Comparison of ENCODE assay signal across 22 mouse cellular contexts in genomic region chr14:54384396-54384795, GRCm38 (mm10). TPM values are rescaled to one million over a fixed set of nuclear protein-coding genes. Genes with fewer than 3 reads are reported as not detected.
DNase-seq lines count a peak whose midpoint lies in the region; ATAC-seq and TF ChIP-seq lines count a peak whose summit lies in the region.
"Had no signal": no experiment of that assay in that cellular context is flagged by ENCODE, and none has a peak within 500 bp of the region (broad histone marks: within the 10 kb centered on the region; RNA-seq: fewer than 3 reads in every experiment).

No protein-coding gene starts in this region.

- no peak for DNase-seq in kidney, adult 2 months
- DNase-seq in MEL (ENCODE audit: low read depth, low spot score), result no peak
- DNase-seq in forebrain, embryonic 14.5 days (ENCODE audit: low spot score), result no peak
- DNase-seq in layer of hippocampus, adult 9-11 months, result no peak
- DNase-seq in heart, postnatal 10 days, result no peak
- DNase-seq: adrenal gland, postnatal 14 days; cerebellum, adult 11-12 months; cerebellum, adult 9-11 months; gastrocnemius, postnatal 25 days; heart, adult 18-20 months; heart, postnatal 4 days; kidney, adult 18-20 months; kidney, postnatal 4 days had no signal

- no peak for TF ChIP-seq RAD21 in MEL (IDR thresholded peaks at IDR 0.05; ENCODE audit: low read depth, low read length)

- TF ChIP-seq POLR2A in kidney, adult 2 months (IDR thresholded peaks at IDR 0.05; ENCODE audit: low read depth, low read length), result no peak
- TF ChIP-seq POLR2A in MEL (IDR thresholded peaks at IDR 0.05; ENCODE audit: control insufficient read depth in 1 of 2, insufficient read depth in 1 of 2, low read depth in 1 of 2, low read length in 2 of 2, poor library complexity in 1 of 2), result no peak

- no peaks in the 10 kb centered on the region for H3K36me3 ChIP-seq in kidney, adult 2 months (ENCODE audit: control insufficient read depth, insufficient read depth, low read length)
- H3K36me3 ChIP-seq in kidney, embryonic 14.5 days (ENCODE audit: control insufficient read depth, insufficient read depth, low read length), result no peaks in the 10 kb centered on the region
- peaks cover 0 to 2% of the 10 kb centered on the region in 2 experiments; a peak in 1 of 4 replicates for H3K36me3 ChIP-seq in MEL (ENCODE audit: control insufficient read depth in 1 of 2, insufficient read depth in 2 of 2, low read length in 2 of 2)
- H3K36me3 ChIP-seq in forebrain, embryonic 14.5 days (ENCODE audit: control insufficient read depth, insufficient read depth, low read length), result no peaks in the 10 kb centered on the region
- H3K36me3 ChIP-seq: forebrain, embryonic 12.5 days; hindbrain, embryonic 13.5 days; lung, embryonic 15.5 days; midbrain, embryonic 12.5 days had no signal

- H3K4me3 ChIP-seq in kidney, adult 2 months (ENCODE audit: insufficient read depth, low read depth, low read length), result no peak overlapping the region
- H3K4me3 ChIP-seq in kidney, embryonic 14.5 days (ENCODE audit: low read length), result no peak overlapping the region
- H3K4me3 ChIP-seq in MEL (ENCODE audit: control insufficient read depth in 1 of 2, insufficient read depth in 1 of 2, low read depth in 2 of 2, low read length in 2 of 2), result no peak overlapping the region
- H3K4me3 ChIP-seq in forebrain, embryonic 14.5 days (ENCODE audit: low read depth, low read length), result no peak overlapping the region
- H3K4me3 ChIP-seq: erythroblast, embryonic 14.5 days; forebrain, embryonic 12.5 days; hindbrain, embryonic 13.5 days; lung, embryonic 15.5 days; midbrain, embryonic 12.5 days had no signal

- no peak overlapping the region for H3K4me2 ChIP-seq in kidney, embryonic 14.5 days (replicated peaks; ENCODE audit: low read depth, low read length)
- no peak overlapping the region for H3K4me2 ChIP-seq in forebrain, embryonic 14.5 days (ENCODE audit: low read length)
- H3K4me2 ChIP-seq: forebrain, embryonic 12.5 days; heart, embryonic 11.5 days; hindbrain, embryonic 13.5 days; lung, embryonic 15.5 days; midbrain, embryonic 12.5 days had no signal

- H3K27ac ChIP-seq in kidney, adult 2 months (ENCODE audit: insufficient read depth, low read depth, low read length), result peak overlapping the region; percentile 55
- no peak overlapping the region for H3K27ac ChIP-seq in kidney, embryonic 14.5 days (ENCODE audit: low read depth, low read length)
- H3K27ac ChIP-seq in MEL (ENCODE audit: control insufficient read depth, low read depth, low read length), result no peak overlapping the region
- no peak overlapping the region for H3K27ac ChIP-seq in forebrain, embryonic 14.5 days (ENCODE audit: low read depth, low read length)
- H3K27ac ChIP-seq: forebrain, embryonic 12.5 days; hindbrain, embryonic 13.5 days; lung, embryonic 15.5 days; midbrain, embryonic 12.5 days had no signal

- no peaks in the 10 kb centered on the region for H3K9me3 ChIP-seq in kidney, embryonic 14.5 days (ENCODE audit: control insufficient read depth, low read length)
- H3K9me3 ChIP-seq in MEL (replicated peaks; ENCODE audit: insufficient read depth, low read length), result no peaks in the 10 kb centered on the region
- H3K9me3 ChIP-seq in forebrain, embryonic 14.5 days (replicated peaks; ENCODE audit: control insufficient read depth, low read length), result no peaks in the 10 kb centered on the region
- H3K9me3 ChIP-seq: forebrain, embryonic 12.5 days; hindbrain, embryonic 13.5 days; lung, embryonic 15.5 days; midbrain, embryonic 12.5 days had no signal

- ATAC-seq in kidney, embryonic 14.5 days (ENCODE audit: low FRiP score, low TSS enrichment), result no peak
- peak; percentile 31; the same call in 1 of the 2 replicates for ATAC-seq in granulocyte monocyte progenitor cell, adult 5-6 weeks (replicated peaks; ENCODE audit: poor library complexity, severe bottlenecking)
- ATAC-seq in megakaryocyte-erythroid progenitor cell, adult 5-6 weeks (replicated peaks; ENCODE audit: low FRiP score, low TSS enrichment, poor library complexity, severe bottlenecking), result peak; percentile 86
- ATAC-seq in forebrain, embryonic 14.5 days, result no peak

- intact Hi-C loops in heart, postnatal 10 days (cut with DNase I), result no loop called here

- no peaks in the 10 kb centered on the region for H3K79me2 ChIP-seq in MEL (ENCODE audit: control insufficient read depth, insufficient read depth, low read length, poor library complexity)

- TF ChIP-seq CTCF in kidney, adult 2 months (conservative IDR thresholded peaks at IDR 0.05; ENCODE audit: insufficient read depth, insufficient read length, low read depth, low read length), result no peak
- no peak for TF ChIP-seq CTCF in MEL (IDR thresholded peaks at IDR 0.05 in 2 of 3, conservative IDR thresholded peaks at IDR 0.05 in 1 of 3; ENCODE audit: control insufficient read depth in 1 of 3, insufficient read depth in 1 of 3, low read depth in 2 of 3, low read length in 3 of 3, poor library complexity in 1 of 3, severe bottlenecking in 1 of 3)

- 86% methylated on average over 8 of the region's 8 CpGs for WGBS in kidney, adult 2 months
- 91% methylated on average over 8 of the region's 8 CpGs for WGBS in kidney, embryonic 14.5 days
- 91% methylated on average over 8 of the region's 8 CpGs for WGBS in forebrain, embryonic 14.5 days

- TF ChIP-seq EP300 in MEL (IDR thresholded peaks at IDR 0.05; ENCODE audit: low read depth in 1 of 2, low read length in 2 of 2), result no peak

- H3K27me3 ChIP-seq in kidney, adult 2 months (replicated peaks; ENCODE audit: control insufficient read depth, insufficient read depth, low read length), result no peaks in the 10 kb centered on the region
- H3K27me3 ChIP-seq in kidney, embryonic 14.5 days (ENCODE audit: control insufficient read depth, insufficient read depth, low read length), result no peaks in the 10 kb centered on the region
- no peaks in the 10 kb centered on the region for H3K27me3 ChIP-seq in MEL (ENCODE audit: control insufficient read depth in 1 of 2, insufficient read depth in 2 of 2, low read length in 2 of 2)
- no peaks in the 10 kb centered on the region for H3K27me3 ChIP-seq in forebrain, embryonic 14.5 days (replicated peaks; ENCODE audit: control insufficient read depth, insufficient read depth, low read length)
- H3K27me3 ChIP-seq: forebrain, embryonic 12.5 days; hindbrain, embryonic 13.5 days; lung, embryonic 15.5 days; midbrain, embryonic 12.5 days had no signal

- H3K4me1 ChIP-seq in kidney, adult 2 months (ENCODE audit: control insufficient read depth, insufficient read depth, low read length), result peaks cover 48% of the 10 kb centered on the region
- peaks cover 41% of the 10 kb centered on the region for H3K4me1 ChIP-seq in kidney, embryonic 14.5 days (ENCODE audit: control insufficient read depth, insufficient read depth, low read length)
- no peaks in the 10 kb centered on the region for H3K4me1 ChIP-seq in MEL (ENCODE audit: control insufficient read depth in 1 of 2, insufficient read depth in 2 of 2, low read length in 2 of 2)
- H3K4me1 ChIP-seq in forebrain, embryonic 14.5 days (ENCODE audit: control insufficient read depth, insufficient read depth, low read length), result no peaks in the 10 kb centered on the region
- H3K4me1 ChIP-seq: hindbrain, embryonic 13.5 days; midbrain, embryonic 12.5 days had no signal

- no peak overlapping the region for H3K9ac ChIP-seq in kidney, embryonic 14.5 days (ENCODE audit: low read depth, low read length)
- no peak overlapping the region for H3K9ac ChIP-seq in MEL (ENCODE audit: control insufficient read depth, low read depth, low read length, poor library complexity, severe bottlenecking)
- no peak overlapping the region for H3K9ac ChIP-seq in forebrain, embryonic 14.5 days (ENCODE audit: low read length)
- H3K9ac ChIP-seq: forebrain, embryonic 12.5 days; hindbrain, embryonic 13.5 days; lung, embryonic 15.5 days; midbrain, embryonic 12.5 days had no signal

RNA-seq across cellular contexts. Expression of gene Oxa1l, which starts 23.8 kb away (rescaled TPM):
- polyA plus RNA-seq in kidney, adult 2 months (2012; rRNA removed), result 153 and 182 TPM in 2 replicates
- 63.1 and 69.7 TPM in 2 replicates for polyA plus RNA-seq in kidney, embryonic 14.5 days (2014; fragmentation: Nextera tagmentation; extraction: Ambion mirVana)
- 43.3 TPM in 2 replicates for total RNA-seq in MEL (2012; rRNA removed)
- 100 to 1,000 TPM in 1 of 2 experiments, not detected in 1; 143 TPM for polyA plus RNA-seq in MEL (2012; ENCODE audit: insufficient read depth in 1 of 2, insufficient read length in 2 of 2, low read depth in 1 of 2, low replicate concordance in 2 of 2, missing spikeins in 1 of 2)
- 43.2 and 53.8 TPM in 2 replicates for total RNA-seq in granulocyte monocyte progenitor cell, adult 5-6 weeks (2014; fragmentation: Nextera tagmentation)
- total RNA-seq in granulocyte monocyte progenitor cell, adult 5-6 weeks (2017), result 30.6 and 51.1 TPM in 2 replicates
- total RNA-seq in megakaryocyte-erythroid progenitor cell, adult 5-6 weeks (2014; fragmentation: Nextera tagmentation), result 69.1 and 70.3 TPM in 2 replicates
- total RNA-seq in megakaryocyte-erythroid progenitor cell, adult 5-6 weeks (2017), result 32.5 and 51.1 TPM in 2 replicates
- polyA plus RNA-seq in forebrain, embryonic 14.5 days (2014; fragmentation: Nextera tagmentation; extraction: Ambion mirVana), result 47.8 and 59.0 TPM in 2 replicates
- total RNA-seq in heart, postnatal 10 days (2021), result 100 to 1,000 TPM; 121 to 125 TPM

RNA-seq across cellular contexts. Expression of gene Slc7a7, which starts 33.2 kb away (rescaled TPM):
- polyA plus RNA-seq in kidney, adult 2 months (2012; rRNA removed), result 454 and 464 TPM in 2 replicates
- 6.9 and 9.6 TPM in 2 replicates for polyA plus RNA-seq in kidney, embryonic 14.5 days (2014; fragmentation: Nextera tagmentation; extraction: Ambion mirVana)
- 20.1 and 42.4 TPM in 2 replicates for total RNA-seq in MEL (2012; rRNA removed)
- 10 to 100 TPM in 1 of 2 experiments, not detected in 1; 65.6 TPM for polyA plus RNA-seq in MEL (2012; ENCODE audit: insufficient read depth in 1 of 2, insufficient read length in 2 of 2, low read depth in 1 of 2, low replicate concordance in 2 of 2, missing spikeins in 1 of 2)
- total RNA-seq in granulocyte monocyte progenitor cell, adult 5-6 weeks (2014; fragmentation: Nextera tagmentation), result 10.3 and 10.7 TPM in 2 replicates
- total RNA-seq in granulocyte monocyte progenitor cell, adult 5-6 weeks (2017), result 3.0 and 3.1 TPM in 2 replicates
- total RNA-seq in megakaryocyte-erythroid progenitor cell, adult 5-6 weeks (2014; fragmentation: Nextera tagmentation), result 8.8 and 12.9 TPM in 2 replicates
- total RNA-seq in megakaryocyte-erythroid progenitor cell, adult 5-6 weeks (2017), result 8.2 and 10.6 TPM in 2 replicates
- polyA plus RNA-seq in forebrain, embryonic 14.5 days (2014; fragmentation: Nextera tagmentation; extraction: Ambion mirVana), result 4.3 and 5.1 TPM in 2 replicates
- 1 to 10 TPM; 6.6 to 8.1 TPM for total RNA-seq in heart, postnatal 10 days (2021)

RNA-seq across cellular contexts. Expression of gene Mrpl52, which starts 42.3 kb away (rescaled TPM):
- polyA plus RNA-seq in kidney, adult 2 months (2012; rRNA removed), result 366 and 425 TPM in 2 replicates
- 269 and 360 TPM in 2 replicates for polyA plus RNA-seq in kidney, embryonic 14.5 days (2014; fragmentation: Nextera tagmentation; extraction: Ambion mirVana)
- 473 and 532 TPM in 2 replicates for total RNA-seq in MEL (2012; rRNA removed)
- 100 to 1,000 TPM in 1 of 2 experiments, not detected in 1; 469 TPM for polyA plus RNA-seq in MEL (2012; ENCODE audit: insufficient read depth in 1 of 2, insufficient read length in 2 of 2, low read depth in 1 of 2, low replicate concordance in 2 of 2, missing spikeins in 1 of 2)
- 63.7 and 100 TPM in 2 replicates for total RNA-seq in granulocyte monocyte progenitor cell, adult 5-6 weeks (2014; fragmentation: Nextera tagmentation)
- total RNA-seq in granulocyte monocyte progenitor cell, adult 5-6 weeks (2017), result 34.0 and 40.1 TPM in 2 replicates
- 504 and 507 TPM in 2 replicates for total RNA-seq in megakaryocyte-erythroid progenitor cell, adult 5-6 weeks (2014; fragmentation: Nextera tagmentation)
- total RNA-seq in megakaryocyte-erythroid progenitor cell, adult 5-6 weeks (2017), result 266 and 434 TPM in 2 replicates
- 274 and 289 TPM in 2 replicates for polyA plus RNA-seq in forebrain, embryonic 14.5 days (2014; fragmentation: Nextera tagmentation; extraction: Ambion mirVana)
- 100 to 1,000 TPM; 143 to 155 TPM for total RNA-seq in heart, postnatal 10 days (2021)

RNA-seq across cellular contexts. Expression of gene Mmp14, which starts 47.0 kb away (rescaled TPM):
- 37.2 and 42.1 TPM in 2 replicates for polyA plus RNA-seq in kidney, adult 2 months (2012; rRNA removed)
- 101 and 167 TPM in 2 replicates for polyA plus RNA-seq in kidney, embryonic 14.5 days (2014; fragmentation: Nextera tagmentation; extraction: Ambion mirVana)
- 19.4 and 20.1 TPM in 2 replicates for total RNA-seq in MEL (2012; rRNA removed)
- polyA plus RNA-seq in MEL (2012; ENCODE audit: insufficient read depth in 1 of 2, insufficient read length in 2 of 2, low read depth in 1 of 2, low replicate concordance in 2 of 2, missing spikeins in 1 of 2), result 10 to 100 TPM in 1 of 2 experiments, not detected in 1; 29.9 TPM
- total RNA-seq in granulocyte monocyte progenitor cell, adult 5-6 weeks (2014; fragmentation: Nextera tagmentation), result not detected in 2 replicates
- total RNA-seq in granulocyte monocyte progenitor cell, adult 5-6 weeks (2017), result not detected in 2 replicates
- 39.2 and 44.9 TPM in 2 replicates for total RNA-seq in megakaryocyte-erythroid progenitor cell, adult 5-6 weeks (2014; fragmentation: Nextera tagmentation)
- total RNA-seq in megakaryocyte-erythroid progenitor cell, adult 5-6 weeks (2017), result 23.4 and 37.2 TPM in 2 replicates
- 48.2 and 51.5 TPM in 2 replicates for polyA plus RNA-seq in forebrain, embryonic 14.5 days (2014; fragmentation: Nextera tagmentation; extraction: Ambion mirVana)
- total RNA-seq in heart, postnatal 10 days (2021), result 100 to 1,000 TPM; 106 to 116 TPM

Comparison
In these comparisons a context has a peak if more than half of its experiments do, and no peak if none do; other contexts are left out.
1. ATAC-seq: peak in granulocyte monocyte progenitor cell, adult 5-6 weeks (single experiment) and megakaryocyte-erythroid progenitor cell, adult 5-6 weeks (single experiment); none in kidney, embryonic 14.5 days (single experiment) and forebrain, embryonic 14.5 days (single experiment).